Mouse (Mus musculus) erythroid progenitor cell, adult 5-6 weeks (primary cell): ENCODE results near the gene Gas6. TPM values are rescaled to one million over a fixed set of nuclear protein-coding genes. Genes with fewer than 3 reads are reported as not detected.

Source experiments
- ATAC-seq: replicated peaks from 2 replicates; pipeline ENCODE4 v1.8.0; 2016; ENCODE audit warnings: moderate number of reproducible peaks, mild to moderate bottlenecking, moderate TSS enrichment, inconsistent platforms; ENCODE audit not compliant: poor library complexity, low FRiP score, severe bottlenecking
- total RNA-seq, 2 experiments: library from RNA; stranded (forward) in 1 of 2; stranded (reverse) in 1 of 2; fragments of 150-400 nt in 1 of 2; fragments of 186-747, 209-891 nt in 1 of 2; gene quantifications; 2 replicates each; pipeline versions ENCODE4 v1.2.3 to v1.2.4; 2015 to 2017; ENCODE audit warnings: low replicate concordance in 2 of 2

Gas6 gene
- total RNA-seq (2015; ENCODE audit: low replicate concordance) (2.1 TPM in 1 of 2 replicates, not detected in the other), total RNA-seq (2017; ENCODE audit: low replicate concordance) (3.0 and 3.9 TPM in 2 replicates)

GRCm38 (mm10) chr8:13493858-13494631 lies at the start of gene Gas6:
Gene Gas6, minus strand, starts transcription at chr8:13494490.
- no peak; the same call in 1 of the 2 replicates for ATAC-seq

DNA sequence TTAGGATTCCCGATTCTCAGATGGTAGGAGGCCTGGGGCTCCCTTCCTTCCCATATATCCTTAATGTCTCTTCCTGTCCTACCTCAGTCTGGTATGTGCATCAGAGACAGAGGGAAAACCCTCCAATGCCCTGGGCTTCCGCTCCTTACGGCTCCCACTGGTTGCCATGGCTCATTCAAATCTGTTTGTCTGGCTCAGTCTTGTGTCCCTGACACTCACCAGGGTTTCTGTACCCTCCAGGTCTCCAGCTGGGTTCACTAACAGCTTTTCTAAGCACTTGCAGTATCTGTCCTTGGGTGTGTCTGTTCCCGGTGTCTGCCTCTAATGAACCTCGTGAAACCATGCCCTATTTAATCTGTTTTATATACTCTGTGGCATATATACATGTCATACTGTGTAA lies 47.2 kb upstream of the Gas6 start:
- no peak for ATAC-seq

- ATAC-seq = no peak
Observed at GRCm38 (mm10) chr8:13540122-13540521, 45.8 kb upstream of the Gas6 start.

- ATAC-seq = no peak
Observed at GRCm38 (mm10) chr8:13538821-13539220, 44.5 kb upstream of the Gas6 start.

DNA sequence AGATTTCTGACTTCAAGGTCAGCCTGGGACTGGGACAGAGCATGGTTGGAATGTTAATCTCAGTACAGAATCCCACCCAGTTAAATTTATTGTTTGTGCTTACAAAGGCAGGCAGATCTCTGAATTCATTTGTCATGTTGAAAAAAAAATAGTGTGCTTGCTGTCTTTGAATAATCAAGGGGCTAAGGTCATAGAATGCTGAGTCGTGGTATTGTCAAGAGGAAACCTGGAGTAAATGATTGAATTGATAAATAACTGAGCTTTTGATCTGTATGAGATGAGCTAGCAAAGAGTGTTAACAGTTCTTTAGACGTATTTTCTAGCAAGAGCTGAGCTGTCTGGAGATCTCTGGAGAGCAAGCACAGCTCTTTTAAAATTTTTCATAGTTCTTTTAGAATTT lies 42.8 kb upstream of the Gas6 start:
- ATAC-seq = no peak

DNA sequence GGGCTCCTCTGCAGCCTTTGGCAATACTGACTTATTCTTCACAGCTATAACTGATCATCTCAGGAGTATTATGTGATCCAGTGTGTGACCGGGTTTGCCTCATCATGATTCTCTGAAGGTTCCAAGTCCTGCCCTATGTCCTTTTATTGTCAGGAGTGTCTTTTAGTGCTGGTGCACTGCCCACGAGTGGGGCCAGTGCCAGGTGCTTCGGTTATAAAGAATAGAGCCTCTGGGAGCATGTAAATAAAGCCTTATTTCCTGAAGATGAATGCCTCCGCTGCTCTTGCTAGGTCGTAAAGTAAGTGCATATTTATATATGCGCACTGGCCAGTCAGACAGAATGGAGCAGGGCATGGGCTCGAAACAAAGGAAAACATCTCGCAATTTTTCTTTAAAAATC lies 38.8 kb upstream of the Gas6 start:
- no peak for ATAC-seq

DNA sequence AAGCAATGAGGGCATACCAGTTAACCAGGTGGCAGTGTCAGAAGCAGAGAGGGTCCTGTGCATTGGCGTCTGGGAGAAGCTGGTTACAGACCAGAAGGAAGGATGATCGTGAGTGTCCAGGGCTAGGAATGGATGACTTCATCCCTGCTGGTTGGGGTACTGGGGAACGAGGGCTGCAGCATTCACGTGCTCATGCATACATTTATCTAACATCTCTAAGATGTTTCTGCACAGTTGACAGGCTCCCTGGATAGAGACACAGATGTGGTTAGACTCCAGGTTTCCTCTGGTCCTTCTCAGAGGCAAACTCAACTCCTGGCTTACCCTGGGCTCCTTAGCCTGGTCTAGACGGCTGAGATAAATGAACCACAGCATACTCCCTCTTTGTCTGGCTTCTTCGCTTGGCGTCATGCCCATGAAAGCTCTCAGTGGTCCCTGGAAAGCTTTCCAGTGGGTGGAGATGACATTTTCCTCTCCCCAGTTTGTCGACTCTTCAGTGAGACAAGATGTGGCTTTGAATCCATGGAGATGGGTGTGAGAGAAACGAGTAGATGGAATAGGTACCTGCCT lies 37.4 kb upstream of the Gas6 start:
- no peak for ATAC-seq

DNA sequence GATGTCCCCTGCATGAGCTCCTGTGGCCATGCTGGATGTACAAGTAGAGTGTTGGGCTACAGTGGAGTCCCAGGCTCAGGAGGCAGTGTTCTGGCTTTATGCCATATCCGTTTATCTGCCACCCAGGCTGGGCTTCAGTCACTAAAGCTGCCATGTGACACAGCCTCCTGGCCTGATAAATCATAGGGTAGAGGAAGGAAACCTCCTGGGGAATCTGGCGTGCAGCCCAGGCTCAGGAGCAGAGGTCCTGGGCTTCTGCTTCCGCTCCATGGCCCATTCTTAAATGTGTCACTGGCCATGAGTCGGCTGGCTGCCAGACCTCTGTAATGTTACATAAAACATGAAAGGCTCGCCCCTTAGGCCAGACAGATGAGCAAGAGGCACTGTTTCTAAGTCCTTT lies 36.7 kb upstream of the Gas6 start:
- peak; percentile 76 for ATAC-seq

DNA sequence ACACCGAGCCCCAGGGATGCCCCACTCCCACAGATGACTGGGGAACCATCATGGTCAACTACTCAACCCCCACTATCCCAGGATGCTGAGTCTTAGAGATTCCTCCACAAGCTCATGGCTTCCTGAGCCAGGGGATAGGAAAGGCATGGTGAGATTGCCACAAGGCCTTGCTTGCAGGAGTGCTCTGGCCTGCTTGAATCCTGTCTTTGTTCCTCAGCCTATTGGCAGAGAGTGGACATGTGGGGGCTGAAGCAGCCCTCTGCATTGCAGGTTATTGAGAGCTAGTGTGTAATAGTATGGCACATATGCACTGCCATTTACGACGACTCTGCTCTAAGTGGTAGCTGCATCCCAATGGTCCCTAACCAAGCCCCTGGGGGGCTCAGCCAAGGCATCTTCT lies 36.1 kb upstream of the Gas6 start:
- ATAC-seq = no peak

- ATAC-seq = no peak
Observed at GRCm38 (mm10) chr8:13529891-13530316, 35.6 kb upstream of the Gas6 start.

DNA sequence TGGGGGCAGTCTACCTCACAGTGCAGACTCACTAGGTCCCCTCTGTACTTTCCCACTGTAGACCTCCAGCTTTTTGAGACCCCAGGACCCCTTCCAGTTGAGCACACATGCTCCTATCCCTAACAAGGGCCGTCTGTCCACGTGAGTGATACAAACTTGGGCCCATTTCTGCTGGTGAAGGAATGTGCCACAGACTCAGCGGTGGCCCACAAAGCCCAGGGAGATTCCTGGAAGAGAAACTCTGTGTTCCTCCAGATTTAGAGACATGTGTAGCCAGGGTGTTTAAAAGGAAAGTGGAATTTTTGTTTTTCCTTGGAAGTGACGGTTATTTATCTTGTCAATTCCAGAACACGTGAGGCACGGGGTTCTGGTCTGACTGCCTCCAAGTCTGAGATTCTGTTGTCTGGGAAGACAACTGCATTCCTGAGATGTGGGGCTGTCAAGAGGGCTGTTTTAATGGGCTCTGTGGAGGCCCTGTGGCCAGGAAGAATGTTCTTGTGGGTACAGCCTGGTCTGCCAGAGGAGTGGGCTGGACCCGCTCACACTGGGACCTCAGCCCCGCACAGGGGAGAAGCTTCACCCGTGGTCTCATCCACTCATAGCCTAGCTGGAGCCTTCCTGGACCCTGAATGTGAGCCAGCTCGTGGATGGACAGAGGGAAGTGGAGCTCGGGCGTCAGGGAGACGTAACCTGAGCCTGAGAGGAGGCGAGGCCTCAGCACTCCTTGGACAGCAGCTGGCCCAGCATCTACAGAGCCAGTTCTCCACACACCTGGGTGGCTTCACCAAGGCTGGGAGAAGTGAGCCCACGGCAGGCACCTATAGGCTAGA lies 34.9 kb upstream of the Gas6 start:
- no peak for ATAC-seq

DNA sequence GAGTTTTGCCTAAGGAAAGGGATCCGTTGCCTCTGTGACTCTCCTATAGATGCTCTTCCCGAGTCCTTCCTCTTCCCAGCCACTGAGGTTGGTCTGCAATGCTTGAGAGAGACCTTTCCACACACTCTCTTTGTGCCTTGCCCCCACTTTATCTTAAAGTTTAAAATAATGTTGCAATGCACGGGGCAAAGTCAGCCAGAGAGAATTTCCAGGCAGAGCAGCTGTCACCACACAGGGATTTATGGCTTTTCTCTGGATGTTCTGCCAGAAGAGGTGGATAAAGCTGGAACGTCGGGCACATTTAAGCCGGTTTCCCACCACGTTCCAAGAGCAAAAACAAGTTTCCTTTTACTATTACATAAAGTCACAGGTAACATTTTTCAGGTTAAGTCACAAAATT lies 27.1 kb upstream of the Gas6 start:
- ATAC-seq = no peak

- ATAC-seq = no peak
Observed at GRCm38 (mm10) chr8:13520349-13520748, 26.1 kb upstream of the Gas6 start.

DNA sequence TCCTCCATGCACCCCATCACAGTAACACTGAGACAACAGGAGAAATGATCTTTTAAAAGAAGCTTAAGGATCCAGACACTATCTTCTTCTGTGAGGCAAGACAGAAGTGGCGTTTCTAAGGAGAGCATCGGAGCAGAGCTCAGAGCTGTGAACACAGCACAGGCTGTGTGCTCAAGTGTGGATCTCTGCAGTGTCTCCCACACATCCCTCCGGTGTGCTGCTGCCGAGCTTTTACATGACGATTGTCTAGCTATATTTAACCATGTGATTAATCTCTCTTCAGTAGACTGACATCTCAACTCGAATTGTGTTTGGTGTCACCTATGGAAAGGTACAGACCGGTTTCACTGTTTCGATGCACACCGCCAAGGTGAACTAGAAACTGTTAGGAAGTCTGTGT lies 25.2 kb upstream of the Gas6 start:
- no peak for ATAC-seq

GRCm38 (mm10) chr8:13517284-13517781 lies 23.0 kb upstream of the Gas6 start:
- ATAC-seq = no peak

DNA sequence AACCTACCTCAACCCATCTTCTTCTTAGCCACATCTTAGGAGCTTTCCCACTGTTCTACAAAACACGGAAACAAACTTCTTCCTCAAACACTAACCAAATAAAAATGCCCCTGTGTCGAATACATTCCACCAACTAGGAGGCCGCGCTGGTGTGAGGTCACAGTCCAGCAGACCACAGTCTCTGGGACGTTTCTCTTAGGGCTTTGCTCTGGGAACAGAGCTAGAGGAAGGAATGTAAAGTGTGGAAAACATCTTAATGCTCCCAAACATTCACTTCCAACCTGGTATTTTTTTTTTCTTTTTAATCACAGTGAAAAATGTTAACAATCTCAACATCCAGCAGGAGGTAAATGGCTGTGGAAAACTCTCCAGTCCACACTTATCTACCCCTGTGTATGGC lies 22.4 kb upstream of the Gas6 start:
- no peak for ATAC-seq

- no peak for ATAC-seq
Observed at GRCm38 (mm10) chr8:13516011-13516442, 21.7 kb upstream of the Gas6 start.

GRCm38 (mm10) chr8:13513556-13514370 lies 19.5 kb upstream of the Gas6 start:
- no peak for ATAC-seq

GRCm38 (mm10) chr8:13512677-13513076 lies 18.4 kb upstream of the Gas6 start:
- ATAC-seq = no peak

DNA sequence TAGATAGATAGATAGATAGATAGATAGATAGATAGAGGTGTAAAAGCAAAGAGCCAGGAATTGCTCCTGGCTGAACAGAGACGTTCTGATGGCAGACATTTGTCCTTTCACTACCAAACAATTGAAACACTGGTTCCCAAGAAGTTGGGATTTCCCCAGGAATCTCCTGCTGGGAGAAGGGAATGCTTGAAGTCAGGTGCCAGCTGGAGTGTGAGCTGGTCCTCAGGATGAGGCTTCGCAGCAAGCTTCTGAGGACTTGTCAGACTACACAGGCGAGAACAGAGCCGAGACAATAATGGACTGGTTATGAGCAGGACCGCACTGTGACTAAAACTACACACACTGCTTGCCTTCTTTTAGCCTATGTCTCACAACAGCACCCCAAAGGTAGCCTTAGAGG lies 17.7 kb upstream of the Gas6 start:
- ATAC-seq = no peak
